Mouse (Mus musculus) limb, embryonic 12.5 days (tissue): ENCODE results near the gene Zfp609. TPM values are rescaled to one million over a fixed set of nuclear protein-coding genes. Genes with fewer than 3 reads are reported as not detected.

Experiments used
- ATAC-seq: fragments of 200-750 bp; cut with Nextera tagmentation; 2 replicates; pipeline ENCODE4 v1.8.0; 2017; ENCODE audit warnings: low read depth, moderate TSS enrichment; ENCODE audit not compliant: insufficient number of reproducible peaks, insufficient read depth, low FRiP score, low TSS enrichment
- H3K27ac ChIP-seq: fragments of 300-500 bp; sonication (generic); 2 replicates; pipeline ENCODE4 v1.5.1; 2016; ENCODE audit warnings: mild to moderate bottlenecking, moderate library complexity
- H3K27me3 ChIP-seq: fragments of 300-500 bp; sonication (generic); 2 replicates; pipeline ENCODE4 v1.6.1; 2016; ENCODE audit warnings: mild to moderate bottlenecking, moderate library complexity
- H3K36me3 ChIP-seq: fragments of 300-500 bp; sonication (generic); 2 replicates; pipeline ENCODE4 v1.6.1; 2016; ENCODE audit warnings: mild to moderate bottlenecking, moderate library complexity
- H3K4me1 ChIP-seq: fragments of 300-500 bp; sonication (generic); replicated peaks from 2 replicates; pipeline ENCODE4 v1.6.1; 2016
- H3K4me2 ChIP-seq: fragments of 300-500 bp; sonication (generic); 2 replicates; pipeline ENCODE4 v1.6.1; 2016; ENCODE audit warnings: mild to moderate bottlenecking, moderate library complexity
- H3K4me3 ChIP-seq: fragments of 300-500 bp; sonication (generic); replicated peaks from 2 replicates; pipeline ENCODE4 v1.5.1; 2016; ENCODE audit warnings: mild to moderate bottlenecking
- H3K9ac ChIP-seq: fragments of 300-500 bp; sonication (generic); replicated peaks from 2 replicates; pipeline ENCODE4 v1.6.1; 2016; ENCODE audit warnings: mild to moderate bottlenecking, moderate library complexity
- H3K9me3 ChIP-seq: fragments of 300-500 bp; sonication (generic); 2 replicates; pipeline ENCODE4 v1.6.1; 2016; ENCODE audit warnings: mild to moderate bottlenecking, moderate library complexity
- WGBS: fragments of 180-500 bp; shearing (Covaris S2); methylation state at CpG from one replicate; pipeline ENCODE4 v1.1.7; 2016; 5-methylcytosine and 5-hydroxymethylcytosine counted together
- polyA plus RNA-seq: library from polyadenylated mRNA; unstranded; fragments of >200 nt; fragmentation: Nextera tagmentation; extraction: Ambion mirVana; gene quantifications from 2 replicates; pipeline ENCODE4 v1.2.1, GENCODE M21; 2016

Zfp609 gene
- polyA plus RNA-seq, 1 experiment from 2014 or later = 9.3 TPM

GRCm38 (mm10) chr9:65743809-65744170 lies 83.6 kb downstream of the Zfp609 start:
- no peak for ATAC-seq
- Histone ChIP-seq H3K36me3 (peaks cover 9% of the 10 kb centered on the region; the same call in 1 of the 2 replicates), H3K27me3 (no peaks in the 10 kb centered on the region), H3K9me3 (no peaks in the 10 kb centered on the region), H3K27ac (0 out of 2 replicates have a peak overlapping the region, but pooled peaks have one; percentile 70), H3K4me3 (no peak overlapping the region), H3K9ac (no peak overlapping the region), H3K4me2 (no peak overlapping the region), H3K4me1 (peaks cover 38% of the 10 kb centered on the region)

- Histone ChIP-seq H3K27me3 (no peaks in the 10 kb centered on the region), H3K9me3 (no peaks in the 10 kb centered on the region), H3K27ac (no peak overlapping the region), H3K36me3 (peaks cover 9% of the 10 kb centered on the region; the same call in 1 of the 2 replicates), H3K4me3 (no peak overlapping the region), H3K4me2 (no peak overlapping the region), H3K4me1 (peaks cover 33% of the 10 kb centered on the region), H3K9ac (no peak overlapping the region)
- no peak for ATAC-seq
Observed at GRCm38 (mm10) chr9:65743322-65743721, 84.0 kb downstream of the Zfp609 start.

DNA sequence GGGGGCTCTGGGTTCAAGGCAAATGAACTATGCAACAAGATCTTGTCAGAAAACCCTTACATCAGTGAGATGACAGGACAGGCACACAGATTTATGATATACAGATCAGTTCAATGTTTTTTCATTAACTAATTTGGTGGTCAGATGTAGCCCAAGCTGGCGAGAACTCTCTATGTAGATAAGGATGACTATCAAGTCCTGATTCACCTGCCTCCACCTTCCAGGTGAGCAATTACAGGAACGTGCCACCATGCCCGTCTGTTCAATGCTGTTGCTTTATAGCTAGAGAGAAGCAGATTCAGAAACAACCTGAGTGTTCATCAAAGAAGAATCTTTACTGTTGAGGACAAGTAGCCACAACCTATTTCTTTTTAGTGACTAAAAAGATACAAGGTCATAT lies 84.6 kb downstream of the Zfp609 start:
- 90% methylated on average over 3 of the region's 3 CpGs for WGBS
- Histone ChIP-seq H3K9me3 (no peaks in the 10 kb centered on the region), H3K4me1 (peaks cover 29% of the 10 kb centered on the region), H3K27me3 (no peaks in the 10 kb centered on the region), H3K36me3 (peaks cover 9% of the 10 kb centered on the region; the same call in 1 of the 2 replicates), H3K4me2 (no peak overlapping the region), H3K27ac (no peak overlapping the region), H3K9ac (no peak overlapping the region), H3K4me3 (no peak overlapping the region)
- ATAC-seq = no peak

DNA sequence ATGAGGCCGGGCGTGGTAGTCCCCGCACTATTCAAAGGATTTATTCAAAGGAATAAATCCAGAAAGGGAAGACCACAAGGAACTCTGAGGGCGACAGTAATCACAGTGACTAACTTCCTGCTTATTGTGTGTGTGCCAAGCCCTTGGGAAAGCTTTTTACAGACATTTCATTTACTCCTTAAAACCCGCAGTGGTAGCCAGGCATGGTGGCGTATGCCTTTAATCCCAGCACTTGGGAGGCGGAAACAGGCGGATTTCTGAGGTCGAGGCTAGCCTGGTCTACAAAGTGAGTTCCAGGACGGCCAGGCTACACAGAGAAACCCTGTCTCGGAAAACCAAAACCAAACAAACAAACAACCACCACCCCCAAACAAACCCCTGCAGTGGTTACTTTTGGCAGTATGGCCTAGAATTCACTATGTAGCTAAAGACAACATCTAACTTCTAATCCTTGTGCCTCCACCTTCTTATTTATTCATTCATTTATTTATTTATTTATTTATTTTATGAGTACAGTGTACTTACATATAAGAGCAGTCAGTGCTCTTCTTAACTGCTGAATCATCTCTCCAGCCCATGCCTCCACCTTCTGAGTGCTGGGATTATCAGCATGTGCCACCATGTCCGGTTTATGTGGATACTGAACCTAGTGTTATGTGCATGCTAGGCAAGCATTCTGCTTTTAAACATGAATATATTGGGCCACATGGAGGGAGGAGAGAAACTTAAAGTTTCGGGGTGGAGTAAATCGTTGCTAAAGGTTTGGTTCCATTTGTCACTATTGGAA lies 86.1 kb downstream of the Zfp609 start:
- no peak for ATAC-seq
- Histone ChIP-seq H3K4me2 (no peak overlapping the region), H3K27me3 (no peaks in the 10 kb centered on the region), H3K4me1 (peaks cover 25% of the 10 kb centered on the region), H3K36me3 (peaks cover 9% of the 10 kb centered on the region; the same call in 1 of the 2 replicates), H3K9me3 (no peaks in the 10 kb centered on the region), H3K9ac (no peak overlapping the region), H3K4me3 (no peak overlapping the region), H3K27ac (no peak overlapping the region)
- 88% methylated on average over 14 of the region's 14 CpGs for WGBS

DNA sequence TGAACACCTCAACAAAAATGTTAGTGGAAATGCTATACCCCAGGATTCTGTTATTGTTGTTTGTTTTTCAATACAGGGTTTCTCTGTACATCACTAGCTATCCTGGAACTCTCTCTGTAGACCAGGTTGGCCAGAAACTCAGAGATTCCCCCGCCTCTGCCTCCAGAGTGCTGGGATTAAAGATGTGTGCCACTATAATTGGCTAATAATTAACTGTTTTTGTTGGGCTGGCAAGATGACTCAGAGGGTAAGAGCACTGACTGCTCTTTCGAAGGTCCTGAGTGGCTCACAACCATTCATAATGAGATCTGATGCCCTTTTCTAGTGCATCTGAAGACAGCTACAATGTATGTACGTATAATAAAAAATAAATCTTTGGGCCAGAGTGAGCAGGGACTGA lies 92.4 kb downstream of the Zfp609 start:
- no peak overlapping the region for H3K9ac ChIP-seq
- no peaks in the 10 kb centered on the region for H3K27me3 ChIP-seq
- H3K4me1 ChIP-seq = no peaks in the 10 kb centered on the region
- H3K27ac ChIP-seq = no peak overlapping the region
- peaks cover 30% of the 10 kb centered on the region for H3K36me3 ChIP-seq
- 0 out of 2 replicates have a peak, but pooled peaks cover 3% of the 10 kb centered on the region for H3K9me3 ChIP-seq
- no peak for ATAC-seq
- H3K4me2 ChIP-seq = no peak overlapping the region
- no peak overlapping the region for H3K4me3 ChIP-seq
- 95% methylated on average over 3 of the region's 3 CpGs for WGBS

DNA sequence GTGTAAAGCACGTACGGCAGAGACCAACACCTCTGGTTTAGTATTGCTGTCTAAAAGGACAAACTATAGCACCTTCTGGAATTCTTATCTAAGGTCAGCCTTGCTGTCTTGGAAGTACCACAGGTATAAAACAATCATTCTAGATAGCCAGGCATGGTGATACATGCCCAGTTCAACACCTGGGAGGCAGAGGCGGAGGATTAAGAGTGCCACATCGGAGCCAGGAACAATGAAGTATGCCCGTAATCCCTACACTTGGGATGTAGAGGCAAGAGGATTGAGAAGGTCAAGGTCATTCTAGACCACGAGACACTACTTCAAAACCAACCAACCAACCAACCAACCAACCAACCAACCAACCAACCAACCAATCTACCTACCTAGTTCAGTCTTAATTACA lies 98.8 kb downstream of the Zfp609 start:
- Histone ChIP-seq H3K36me3 (peaks cover 21% of the 10 kb centered on the region), H3K9me3 (0 out of 2 replicates have a peak, but pooled peaks cover 3% of the 10 kb centered on the region), H3K4me1 (peaks cover 18% of the 10 kb centered on the region), H3K27ac (no peak overlapping the region), H3K4me2 (no peak overlapping the region), H3K27me3 (no peaks in the 10 kb centered on the region), H3K9ac (no peak overlapping the region), H3K4me3 (no peak overlapping the region)
- ATAC-seq = no peak
- WGBS = 93% methylated on average over 6 of the region's 6 CpGs

GRCm38 (mm10) chr9:65727491-65727890 lies 99.9 kb downstream of the Zfp609 start:
- Histone ChIP-seq H3K27me3 (no peaks in the 10 kb centered on the region), H3K4me2 (no peak overlapping the region), H3K4me3 (no peak overlapping the region), H3K36me3 (peaks cover 20% of the 10 kb centered on the region), H3K9ac (no peak overlapping the region), H3K9me3 (0 out of 2 replicates have a peak, but pooled peaks cover 1% of the 10 kb centered on the region), H3K27ac (no peak overlapping the region), H3K4me1 (peaks cover 20% of the 10 kb centered on the region)
- 81% methylated on average over 4 of the region's 4 CpGs for WGBS
- ATAC-seq = no peak

DNA sequence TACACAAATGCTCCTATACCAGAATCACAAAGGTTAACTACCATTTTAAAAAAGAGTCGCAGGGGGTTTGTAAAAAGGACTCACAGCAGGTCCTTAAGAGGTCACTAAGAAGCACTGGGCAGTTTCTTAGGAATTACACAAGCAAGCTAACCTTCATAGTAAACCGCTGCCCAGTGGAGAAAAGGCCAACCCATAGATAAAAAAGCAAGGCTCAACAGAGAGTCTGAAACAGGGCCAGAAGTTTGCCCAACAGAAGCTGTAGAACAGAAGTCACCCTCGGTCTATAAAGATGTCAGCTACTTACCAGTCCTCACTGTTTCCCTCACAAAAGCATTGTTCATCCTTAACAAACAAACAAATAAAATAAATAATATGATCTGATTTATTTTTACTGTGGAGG lies 100.9 kb downstream of the Zfp609 start:
- H3K36me3 ChIP-seq = peaks cover 20% of the 10 kb centered on the region
- H3K27ac ChIP-seq = no peak overlapping the region
- H3K9ac ChIP-seq = no peak overlapping the region
- no peak overlapping the region for H3K4me3 ChIP-seq
- no peak for ATAC-seq
- no peak overlapping the region for H3K4me2 ChIP-seq
- H3K4me1 ChIP-seq = peaks cover 23% of the 10 kb centered on the region
- 90% methylated on average over 3 of the region's 3 CpGs for WGBS
- no peaks in the 10 kb centered on the region for H3K27me3 ChIP-seq
- no peaks in the 10 kb centered on the region for H3K9me3 ChIP-seq

- H3K9ac ChIP-seq = no peak overlapping the region
- peak overlapping the region; percentile 57; the same call in 1 of the 2 replicates for H3K27ac ChIP-seq
- peaks cover 23% of the 10 kb centered on the region for H3K4me1 ChIP-seq
- no peaks in the 10 kb centered on the region for H3K27me3 ChIP-seq
- no peak overlapping the region for H3K4me2 ChIP-seq
- H3K36me3 ChIP-seq = peaks cover 15% of the 10 kb centered on the region
- WGBS = 56% methylated on average over 4 of the region's 4 CpGs
- no peaks in the 10 kb centered on the region for H3K9me3 ChIP-seq
- H3K4me3 ChIP-seq = no peak overlapping the region
- ATAC-seq = no peak
Observed at GRCm38 (mm10) chr9:65725291-65725622, 102.1 kb downstream of the Zfp609 start.

DNA sequence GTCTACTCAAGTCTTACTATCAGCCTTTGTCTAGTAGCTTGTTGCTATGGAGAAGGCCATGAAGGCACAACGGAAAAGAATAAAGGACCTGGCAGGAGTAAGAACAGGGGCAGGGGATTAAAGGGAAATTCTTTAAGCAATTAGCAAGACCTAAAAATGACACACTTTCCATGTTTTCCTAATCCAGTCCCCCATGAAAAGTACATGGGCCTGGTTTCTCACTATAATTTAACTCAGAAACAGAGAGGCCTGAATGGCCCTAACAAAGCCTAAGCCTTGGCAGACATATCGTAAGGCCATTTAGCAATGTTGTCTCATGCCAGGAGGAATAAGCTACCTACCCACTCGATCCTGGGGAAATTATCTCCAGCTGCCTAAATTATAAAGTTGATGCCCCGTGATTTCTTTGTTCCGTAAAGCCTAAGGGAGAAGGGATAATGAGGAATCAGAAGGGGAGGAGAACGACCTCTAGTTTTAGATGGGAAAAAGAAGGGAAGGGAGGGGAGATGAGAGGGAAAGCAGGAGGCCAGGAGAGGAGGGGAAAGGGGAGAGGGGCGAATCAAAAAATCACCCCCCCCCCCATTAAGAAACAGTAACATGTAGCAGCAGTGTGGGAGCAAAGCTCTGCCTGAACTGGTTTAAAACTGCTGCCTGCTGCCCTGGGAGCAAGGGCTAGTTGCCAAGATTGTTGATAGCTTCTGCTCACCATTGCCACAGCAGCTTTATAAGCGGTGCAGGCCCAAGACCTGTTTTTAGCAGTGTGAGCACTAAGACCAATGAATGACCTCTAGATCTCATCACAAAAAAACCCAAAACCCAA lies 102.7 kb downstream of the Zfp609 start:
- Histone ChIP-seq H3K4me2 (no peak overlapping the region), H3K4me3 (no peak overlapping the region), H3K9ac (no peak overlapping the region), H3K27ac (peak overlapping the region; percentile 57), H3K9me3 (no peaks in the 10 kb centered on the region), H3K27me3 (no peaks in the 10 kb centered on the region), H3K4me1 (peaks cover 23% of the 10 kb centered on the region), H3K36me3 (peaks cover 10% of the 10 kb centered on the region)
- ATAC-seq = no peak
- 47% methylated on average over 8 of the region's 8 CpGs for WGBS

DNA sequence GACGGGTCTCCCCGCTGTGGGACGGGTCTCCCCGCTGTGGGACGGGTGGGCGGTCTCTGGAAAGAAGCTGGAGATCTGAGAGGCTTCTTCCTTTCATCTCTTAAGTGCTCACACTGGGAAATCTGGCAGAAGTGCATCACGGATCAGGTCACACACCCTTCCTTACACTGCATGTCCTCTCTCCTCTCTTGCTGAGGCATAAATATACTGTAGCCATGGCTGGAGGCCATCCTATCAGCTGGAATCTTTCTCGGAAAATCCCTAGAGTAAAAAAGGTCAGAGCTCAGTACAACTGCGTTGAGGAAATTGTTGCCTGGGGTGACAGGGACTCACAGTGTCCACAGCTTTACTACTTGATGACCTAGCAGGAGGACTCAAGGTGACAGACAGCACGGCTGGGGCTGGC lies 106.2 kb downstream of the Zfp609 start:
- Histone ChIP-seq H3K27ac (no peak overlapping the region), H3K36me3 (no peaks in the 10 kb centered on the region), H3K4me3 (no peak overlapping the region), H3K4me2 (no peak overlapping the region), H3K4me1 (peaks cover 29% of the 10 kb centered on the region), H3K9ac (no peak overlapping the region), H3K27me3 (no peaks in the 10 kb centered on the region), H3K9me3 (no peaks in the 10 kb centered on the region)
- 44% methylated on average over 10 of the region's 10 CpGs for WGBS
- ATAC-seq = no peak
